Mouse (Mus musculus) hindbrain, postnatal 0 days (tissue): ENCODE results near the gene Hdac4. TPM values are rescaled to one million over a fixed set of nuclear protein-coding genes. Genes with fewer than 3 reads are reported as not detected.

ENCODE experiments used
- ATAC-seq: fragments of 200-750 bp; cut with Nextera tagmentation; 2 replicates; pipeline ENCODE4 v1.8.0; 2017; ENCODE audit warnings: mild to moderate bottlenecking, moderate TSS enrichment, moderate library complexity
- DNase-seq: peaks from one replicate; pipeline ENCODE4 v3.0.0-alpha.2; 2015; ENCODE audit warnings: low spot score
- H3K27ac ChIP-seq: fragments of 300-500 bp; sonication (generic); 2 replicates; pipeline ENCODE4 v1.5.1; 2014; ENCODE audit warnings: mild to moderate bottlenecking
- H3K27me3 ChIP-seq: fragments of 300-500 bp; sonication (generic); 2 replicates; pipeline ENCODE4 v1.6.1; 2014; ENCODE audit warnings: low read length, mixed read lengths; ENCODE audit not compliant: insufficient read depth
- H3K36me3 ChIP-seq: fragments of 300-500 bp; sonication (generic); 2 replicates; pipeline ENCODE4 v1.6.1; 2014; ENCODE audit warnings: low read length, mixed read lengths; ENCODE audit not compliant: insufficient read depth
- H3K4me1 ChIP-seq: fragments of 300-500 bp; sonication (generic); 2 replicates; pipeline ENCODE4 v1.6.1; 2014; ENCODE audit warnings: antibody characterized with exemption, low read length, mixed read lengths; ENCODE audit not compliant: insufficient read depth
- H3K4me2 ChIP-seq: fragments of 300-500 bp; sonication (generic); 2 replicates; pipeline ENCODE4 v1.6.1; 2014; ENCODE audit warnings: low read depth, mild to moderate bottlenecking, low read length, moderate library complexity, mixed read lengths
- H3K4me3 ChIP-seq: fragments of 300-500 bp; sonication (generic); 2 replicates; pipeline ENCODE4 v1.5.1; 2014; ENCODE audit warnings: low read length
- H3K9ac ChIP-seq: fragments of 300-500 bp; sonication (generic); replicated peaks from 2 replicates; pipeline ENCODE4 v1.6.1; 2014; ENCODE audit warnings: mild to moderate bottlenecking, low read length, moderate library complexity, mixed read lengths
- H3K9me3 ChIP-seq: fragments of 300-500 bp; sonication (generic); 2 replicates; pipeline ENCODE4 v1.6.1; 2016; ENCODE audit warnings: low read length, mixed read lengths
- CTCF ChIP-seq: IDR thresholded peaks from 2 replicates; pipeline ENCODE4 v1.5.1; 2016; ENCODE audit warnings: antibody characterized with exemption, control low read depth, low read depth
- WGBS: fragments of 180-500 bp; shearing (Covaris S2); extraction: QIAGEN DNeasy Blood & Tissue Kit; methylation state at CpG from one replicate; pipeline ENCODE4 v1.1.7; 2014; 5-methylcytosine and 5-hydroxymethylcytosine counted together
- polyA plus RNA-seq: library from polyadenylated mRNA; unstranded; fragments of >200 nt; fragmentation: Nextera tagmentation; extraction: Ambion mirVana; gene quantifications from 2 replicates; pipeline ENCODE4 v1.2.1, GENCODE M21; 2015
- total RNA-seq: library from RNA; depleted of rRNA; stranded (reverse); fragments of >200 nt; gene quantifications from 2 replicates; pipeline ENCODE4 v1.2.3, GENCODE M21; 2014

Hdac4 gene
- total and polyA plus RNA-seq, 2 experiments from 2014 or later = 20.2 to 67.9 TPM

- WGBS = 46% methylated on average over 4 of the region's 4 CpGs
- Histone ChIP-seq H3K36me3 (no peaks in the 10 kb centered on the region), H3K4me1 (no peaks in the 10 kb centered on the region; the same call in 1 of the 2 replicates), H3K27ac (no peak overlapping the region), H3K9ac (no peak overlapping the region), H3K27me3 (no peaks in the 10 kb centered on the region), H3K4me3 (no peak overlapping the region), H3K4me2 (no peak overlapping the region), H3K9me3 (no peaks in the 10 kb centered on the region)
- no peak for ATAC-seq
- DNase-seq = no peak
- no peak for TF ChIP-seq CTCF
Observed at GRCm38 (mm10) chr1:92022009-92022408, 173.5 kb downstream of the Hdac4 start.

- WGBS = 80% methylated on average over 4 of the region's 4 CpGs
- H3K9ac ChIP-seq = no peak overlapping the region
- peaks cover 6% of the 10 kb centered on the region; the same call in 1 of the 2 replicates for H3K36me3 ChIP-seq
- H3K4me2 ChIP-seq = no peak overlapping the region
- no peak overlapping the region for H3K27ac ChIP-seq
- H3K27me3 ChIP-seq = no peaks in the 10 kb centered on the region
- no peak for DNase-seq
- H3K4me3 ChIP-seq = no peak overlapping the region
- H3K4me1 ChIP-seq = no peaks in the 10 kb centered on the region
- TF ChIP-seq CTCF = no peak; the same call in 1 of the 2 replicates
- no peak for ATAC-seq
- H3K9me3 ChIP-seq = no peaks in the 10 kb centered on the region
Observed at GRCm38 (mm10) chr1:92015938-92016672, 179.4 kb downstream of the Hdac4 start.

- Histone ChIP-seq H3K27ac (no peak overlapping the region), H3K9ac (no peak overlapping the region), H3K27me3 (no peaks in the 10 kb centered on the region), H3K4me3 (no peak overlapping the region), H3K4me1 (no peaks in the 10 kb centered on the region), H3K4me2 (no peak overlapping the region), H3K36me3 (peaks cover 6% of the 10 kb centered on the region; the same call in 1 of the 2 replicates), H3K9me3 (no peaks in the 10 kb centered on the region)
- TF ChIP-seq CTCF = no peak
- ATAC-seq = no peak
- no peak for DNase-seq
Observed at GRCm38 (mm10) chr1:92015252-92015651, 180.2 kb downstream of the Hdac4 start.

- Histone ChIP-seq H3K9ac (no peak overlapping the region), H3K4me2 (no peak overlapping the region), H3K27ac (no peak overlapping the region), H3K36me3 (peaks cover 6% of the 10 kb centered on the region; the same call in 1 of the 2 replicates), H3K4me3 (no peak overlapping the region), H3K27me3 (no peaks in the 10 kb centered on the region), H3K9me3 (no peaks in the 10 kb centered on the region), H3K4me1 (no peaks in the 10 kb centered on the region)
- TF ChIP-seq CTCF = no peak
- DNase-seq = no peak
- ATAC-seq = no peak
Observed at GRCm38 (mm10) chr1:92014496-92014895, 181.0 kb downstream of the Hdac4 start.

- TF ChIP-seq CTCF = no peak
- no peak overlapping the region for H3K4me3 ChIP-seq
- H3K27me3 ChIP-seq = no peaks in the 10 kb centered on the region
- no peak overlapping the region for H3K9ac ChIP-seq
- 55% methylated on average over 1 of the region's 1 CpGs for WGBS
- H3K36me3 ChIP-seq = no peaks in the 10 kb centered on the region
- H3K9me3 ChIP-seq = no peaks in the 10 kb centered on the region
- ATAC-seq (no peak), DNase-seq (no peak)
- H3K27ac ChIP-seq = no peak overlapping the region
- no peaks in the 10 kb centered on the region for H3K4me1 ChIP-seq
- no peak overlapping the region for H3K4me2 ChIP-seq
Observed at GRCm38 (mm10) chr1:92006666-92007065, 188.8 kb downstream of the Hdac4 start.

- no peak for DNase-seq
- Histone ChIP-seq H3K9ac (no peak overlapping the region), H3K9me3 (no peaks in the 10 kb centered on the region), H3K27me3 (no peaks in the 10 kb centered on the region), H3K4me2 (no peak overlapping the region), H3K36me3 (no peaks in the 10 kb centered on the region), H3K4me3 (no peak overlapping the region), H3K27ac (no peak overlapping the region), H3K4me1 (no peaks in the 10 kb centered on the region)
- no peak for TF ChIP-seq CTCF
- 65% methylated on average over 2 of the region's 2 CpGs for WGBS
- no peak for ATAC-seq
Observed at GRCm38 (mm10) chr1:92005617-92005940, 189.9 kb downstream of the Hdac4 start.

GRCm38 (mm10) chr1:92004906-92005616 is 190.4 kb downstream of the Hdac4 start:
- DNase-seq (no peak), ATAC-seq (no peak)
- Histone ChIP-seq H3K9ac (no peak overlapping the region), H3K36me3 (no peaks in the 10 kb centered on the region), H3K27ac (no peak overlapping the region), H3K4me2 (no peak overlapping the region), H3K27me3 (no peaks in the 10 kb centered on the region), H3K4me3 (no peak overlapping the region), H3K9me3 (no peaks in the 10 kb centered on the region), H3K4me1 (no peaks in the 10 kb centered on the region)
- TF ChIP-seq CTCF = no peak
- WGBS = 61% methylated on average over 8 of the region's 8 CpGs
